Mouse (Mus musculus) bone marrow macrophage, adult 2 months (primary cell): ENCODE measurements around the gene Eif3b. TPM values are rescaled to one million over a fixed set of nuclear protein-coding genes. Genes with fewer than 3 reads are reported as not detected.
A peak's percentile ranks its signal among the peaks of the same experiment; 100 is the strongest.
"Not testable (repeated sequence)": the region's sequence is repeated elsewhere in the genome, so short reads cannot be mapped to it uniquely, and the experiment has no call there.

Experiments used
- H3K27ac ChIP-seq: 2 replicates; pipeline ENCODE4 v1.5.1; 2012; ENCODE audit warnings: low read depth, low read length; ENCODE audit not compliant: insufficient read depth
- H3K4me1 ChIP-seq: 2 replicates; pipeline ENCODE4 v1.6.1; 2012; ENCODE audit warnings: low read length; ENCODE audit not compliant: control insufficient read depth, insufficient read depth
- H3K4me3 ChIP-seq: 2 replicates; pipeline ENCODE4 v1.5.1; 2012; ENCODE audit warnings: mild to moderate bottlenecking, low read length, moderate library complexity; ENCODE audit not compliant: insufficient read depth
- CTCF ChIP-seq: IDR thresholded peaks from 2 replicates; pipeline ENCODE4 v1.5.1; 2012; ENCODE audit warnings: low read depth, mild to moderate bottlenecking, low read length, moderate library complexity
- POLR2A ChIP-seq: IDR thresholded peaks from 2 replicates; pipeline ENCODE4 v1.6.1; 2012; ENCODE audit warnings: mild to moderate bottlenecking, low read depth, low read length, borderline replicate concordance
- polyA plus RNA-seq: library from polyadenylated mRNA; stranded (reverse); fragments of >200 nt; gene quantifications from 2 replicates; pipeline ENCODE4 v1.2.4, GENCODE M21; 2012; ENCODE audit not compliant: missing spikeins, insufficient read depth, insufficient read length

Eif3b gene
- polyA plus RNA-seq, 1 experiment, result 87.0 TPM

DNA sequence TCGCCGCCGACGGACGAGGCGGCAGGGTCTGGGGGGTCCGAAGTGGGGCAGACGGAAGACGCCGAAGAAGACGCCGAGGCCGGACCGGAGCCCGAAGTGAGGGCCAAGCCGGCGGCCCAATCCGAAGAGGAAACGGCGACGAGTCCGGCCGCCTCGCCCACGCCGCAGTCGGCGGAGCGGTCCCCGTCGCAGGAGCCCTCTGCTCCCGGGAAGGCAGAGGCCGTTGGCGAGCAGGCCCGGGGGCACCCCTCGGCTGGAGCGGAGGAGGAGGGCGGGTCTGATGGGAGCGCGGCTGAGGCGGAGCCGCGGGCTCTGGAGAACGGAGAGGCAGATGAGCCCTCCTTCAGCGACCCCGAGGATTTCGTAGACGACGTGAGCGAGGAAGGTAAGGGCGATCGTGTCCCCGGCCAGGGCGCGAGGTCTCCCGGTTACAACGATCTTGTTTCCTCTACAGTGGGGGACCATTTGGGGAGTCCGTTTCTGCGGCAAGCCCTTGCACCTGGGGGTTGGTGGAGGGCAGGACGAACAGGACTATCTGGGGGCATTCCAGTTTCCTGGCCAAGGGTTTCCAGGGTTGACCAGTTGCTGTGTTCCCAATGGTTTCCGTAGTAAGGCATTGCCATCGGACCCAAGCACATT, 433 bp downstream of the Eif3b start:
- Histone ChIP-seq H3K4me1 (peaks cover 40% of the 10 kb centered on the region), H3K27ac (peak overlapping the region; percentile 80), H3K4me3 (peak overlapping the region; percentile 67)
- TF ChIP-seq POLR2A (no peak), CTCF (no peak)

DNA sequence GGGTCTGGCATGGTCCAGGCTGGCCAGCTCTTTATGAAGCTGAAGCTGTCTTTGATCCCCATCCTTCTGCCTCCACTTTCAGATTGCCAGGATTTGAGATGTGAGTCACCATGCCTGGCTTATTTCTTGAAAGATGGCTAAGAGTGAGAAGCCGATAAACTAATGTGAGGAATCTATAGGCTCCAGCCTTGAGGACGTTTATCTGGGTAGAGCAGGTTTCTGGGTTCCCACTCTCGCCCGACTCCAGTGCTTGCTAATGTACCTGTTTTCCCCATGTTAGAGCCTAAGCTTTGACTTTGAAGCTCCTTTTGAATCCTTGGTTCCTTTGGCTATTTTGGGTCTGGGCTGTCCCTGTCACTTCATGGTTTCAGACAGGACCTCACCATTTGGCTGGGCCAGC, 1.5 kb downstream of the Eif3b start:
- peak overlapping the region; percentile 67 for H3K4me3 ChIP-seq
- H3K27ac ChIP-seq, result no peak overlapping the region
- TF ChIP-seq CTCF (no peak), POLR2A (no peak)
- peaks cover 31% of the 10 kb centered on the region for H3K4me1 ChIP-seq

GRCm38 (mm10) chr5:140425016-140425783, 6.1 kb downstream of the Eif3b start:
- TF ChIP-seq CTCF, result no peak
- TF ChIP-seq POLR2A, result no peak
- Histone ChIP-seq H3K4me1 (peaks cover 20% of the 10 kb centered on the region), H3K4me3 (no peak overlapping the region), H3K27ac (no peak overlapping the region)

GRCm38 (mm10) chr5:140439117-140439516, 20.0 kb downstream of the Eif3b start:
- H3K4me1 ChIP-seq, result peaks cover 14% of the 10 kb centered on the region
- not testable (repeated sequence) for H3K27ac ChIP-seq, H3K4me3 ChIP-seq

DNA sequence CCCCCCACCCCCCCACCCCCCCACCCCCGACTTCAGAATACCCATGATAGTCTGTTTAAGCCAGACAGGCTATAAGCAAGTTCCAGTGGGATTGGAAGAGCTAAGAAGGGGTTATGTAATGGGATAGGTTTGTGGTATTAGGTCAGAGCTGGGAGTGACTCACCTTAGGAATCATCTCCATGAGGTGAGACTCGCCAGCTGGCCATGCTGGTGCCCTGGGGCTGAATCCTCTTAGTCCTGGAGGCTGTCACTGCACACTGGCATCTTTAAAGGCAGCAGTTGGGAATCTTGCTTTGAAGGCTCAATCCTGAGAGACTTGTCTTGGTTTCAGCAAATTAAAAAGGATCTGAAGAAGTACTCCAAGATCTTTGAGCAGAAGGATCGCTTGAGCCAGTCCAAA, 22.3 kb downstream of the Eif3b start:
- TF ChIP-seq CTCF (no peak), POLR2A (no peak)
- Histone ChIP-seq H3K27ac (no peak overlapping the region), H3K4me1 (no peaks in the 10 kb centered on the region), H3K4me3 (no peak overlapping the region)

DNA sequence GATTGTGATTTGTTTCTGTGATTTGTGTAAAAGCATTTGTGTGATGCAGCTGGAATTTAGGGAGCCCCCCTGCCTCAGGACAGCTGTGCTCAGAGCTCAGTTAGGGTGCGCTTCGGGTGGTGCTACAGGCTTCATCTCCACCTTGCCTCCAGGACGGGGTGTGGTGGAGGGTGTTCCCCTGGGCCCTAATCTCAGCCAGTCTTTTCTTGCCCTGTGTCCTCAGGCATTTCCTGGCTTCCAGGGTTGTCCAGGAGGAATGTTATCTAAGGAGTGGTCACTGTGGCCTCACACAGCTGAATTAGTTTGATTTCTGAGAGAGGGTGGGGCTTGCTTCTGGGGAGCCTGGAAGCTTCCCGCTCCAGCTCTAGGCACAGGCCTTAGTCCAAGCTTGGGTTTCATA, 24.9 kb downstream of the Eif3b start:
- no peak for TF ChIP-seq POLR2A
- no peak for TF ChIP-seq CTCF
- H3K4me1 ChIP-seq, result no peaks in the 10 kb centered on the region
- H3K4me3 ChIP-seq, result no peak overlapping the region
- no peak overlapping the region for H3K27ac ChIP-seq

DNA sequence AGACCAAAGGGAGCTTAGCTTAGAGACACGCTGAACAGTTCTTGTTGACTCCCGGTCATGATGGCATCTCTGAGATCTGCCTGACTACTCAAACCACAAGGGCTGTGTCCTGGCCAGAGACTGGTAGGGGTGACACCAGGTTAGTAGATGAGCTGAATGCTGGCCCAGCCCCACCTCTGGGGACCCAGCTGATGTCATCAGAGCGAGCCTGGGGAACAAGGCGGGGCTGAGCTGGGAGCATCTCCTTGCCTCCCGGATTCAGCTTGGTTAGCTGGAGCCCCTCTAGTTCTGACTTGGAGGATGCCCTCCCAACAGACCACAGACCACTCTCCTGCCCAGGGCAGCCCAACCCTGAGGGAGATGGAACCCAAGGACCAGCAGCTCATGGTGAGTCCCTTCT, 26.2 kb downstream of the Eif3b start, which contains the start of gene Gm4869:
Gene Gm4869, plus strand, starts transcription at position 301 of the 400 bp plus-strand sequence.
- no peak within 1 kb of the TSS for H3K4me3 ChIP-seq
- no peak for TF ChIP-seq POLR2A
- no peak for TF ChIP-seq CTCF
- peaks cover 5% of the 10 kb centered on the region; the same call in 1 of the 2 replicates for H3K4me1 ChIP-seq
- no peak within 1 kb of the TSS for H3K27ac ChIP-seq

DNA sequence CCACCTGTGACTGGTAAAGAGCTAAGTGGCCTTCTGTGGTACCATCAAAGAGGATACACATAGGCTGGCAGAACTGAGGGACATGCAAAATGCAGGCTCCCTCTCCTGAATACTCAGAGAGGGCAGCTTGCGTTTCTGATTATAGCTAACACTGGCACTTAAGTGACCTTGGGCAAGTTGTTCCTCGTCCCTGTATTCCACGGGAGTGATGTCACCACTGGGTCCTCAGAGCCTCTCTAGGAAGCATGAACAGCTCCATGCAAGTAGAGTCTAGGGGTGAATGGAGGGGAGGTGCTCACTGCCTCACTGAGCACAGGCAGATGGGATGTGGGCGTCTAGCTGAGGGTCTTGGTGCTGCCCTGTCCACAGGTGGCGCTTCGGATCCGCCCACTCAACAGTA, 26.9 kb downstream of the Eif3b start:
- TF ChIP-seq CTCF, result no peak
- TF ChIP-seq POLR2A, result no peak
- Histone ChIP-seq H3K4me1 (peaks cover 5% of the 10 kb centered on the region; the same call in 1 of the 2 replicates), H3K4me3 (no peak overlapping the region), H3K27ac (no peak overlapping the region)

- no peak overlapping the region for H3K27ac ChIP-seq
- H3K4me1 ChIP-seq, result peaks cover 7% of the 10 kb centered on the region
- H3K4me3 ChIP-seq, result no peak overlapping the region
- TF ChIP-seq CTCF (no peak), POLR2A (no peak)
These were observed 35.4 kb downstream of the Eif3b start for GRCm38 (mm10) chr5:140454488-140454887.

GRCm38 (mm10) chr5:140455466-140455865, 36.3 kb downstream of the Eif3b start:
- Histone ChIP-seq H3K4me1 (peaks cover 5% of the 10 kb centered on the region), H3K4me3 (no peak overlapping the region), H3K27ac (no peak overlapping the region)
- TF ChIP-seq CTCF, result no peak
